7 mouse cellular contexts compared by ENCODE assay signal in the genomic region with DNA sequence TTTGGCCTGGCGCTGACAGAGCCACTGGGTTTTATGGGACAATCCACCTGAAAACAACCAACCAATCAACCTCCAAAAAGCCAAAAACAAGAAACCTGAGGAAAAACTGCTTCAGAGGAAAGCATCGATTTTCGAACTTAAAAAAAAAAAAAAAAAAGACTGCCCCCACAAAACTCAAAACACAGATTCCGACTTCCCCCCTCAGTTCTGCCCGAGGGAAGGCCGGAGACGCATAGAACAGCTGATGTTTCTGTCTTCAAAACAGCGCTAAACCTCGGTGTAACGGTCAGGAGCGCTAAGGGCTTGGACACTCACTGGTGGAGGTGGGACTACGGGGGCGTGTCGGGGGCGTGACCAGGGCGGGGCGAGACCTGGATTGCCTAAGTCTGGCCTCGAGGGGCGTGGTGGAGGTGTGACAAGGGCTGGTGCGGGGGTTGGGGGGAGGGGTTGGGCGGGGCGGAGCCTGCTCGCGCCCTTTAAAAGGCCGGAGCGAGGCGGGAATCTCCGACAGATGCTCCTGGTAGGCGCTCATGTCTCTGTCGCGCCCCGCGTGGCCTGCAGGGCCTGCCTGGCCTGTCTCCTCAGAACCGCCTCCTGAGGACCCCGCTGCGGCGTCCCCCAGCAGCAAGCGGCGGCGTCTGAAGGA. TPM values are rescaled to one million over a fixed set of nuclear protein-coding genes. Genes with fewer than 3 reads are reported as not detected.
DNase-seq lines count a peak whose midpoint lies in the region; ATAC-seq and TF ChIP-seq lines count a peak whose summit lies in the region.

Gene Rad51ap2 (plus strand): TSS at position 531 of the 646 bp plus-strand sequence.

- H3K27me3 ChIP-seq in heart, embryonic 12.5 days (replicated peaks) = no peaks in the 10 kb centered on the region
- peaks cover 9% of the 10 kb centered on the region for H3K27me3 ChIP-seq in kidney, embryonic 16.5 days (ENCODE audit: insufficient read depth, low read length)
- H3K27me3 ChIP-seq in midbrain, postnatal 0 days (ENCODE audit: insufficient read depth, low read length) = no peaks in the 10 kb centered on the region
- H3K27me3 ChIP-seq in stomach, embryonic 15.5 days (replicated peaks) = no peaks in the 10 kb centered on the region

- peak; percentile 18; the same call in 1 of the 2 replicates for TF ChIP-seq CTCF in midbrain, postnatal 0 days (IDR thresholded peaks at IDR 0.05)

- peak within 1 kb of the TSS; percentile 99 for H3K4me2 ChIP-seq in heart, embryonic 12.5 days
- peak within 1 kb of the TSS; percentile 67 for H3K4me2 ChIP-seq in kidney, embryonic 16.5 days (replicated peaks; ENCODE audit: low read depth, low read length)
- peak within 1 kb of the TSS; percentile 84 for H3K4me2 ChIP-seq in midbrain, postnatal 0 days (ENCODE audit: low read depth, low read length, poor library complexity, severe bottlenecking)
- H3K4me2 ChIP-seq in stomach, embryonic 15.5 days = peak within 1 kb of the TSS; percentile 98

- no peak within 1 kb of the TSS for H3K27ac ChIP-seq in heart, embryonic 12.5 days (ENCODE audit: poor library complexity, severe bottlenecking)
- no peak within 1 kb of the TSS for H3K27ac ChIP-seq in kidney, embryonic 16.5 days (ENCODE audit: low read length)
- H3K27ac ChIP-seq in midbrain, postnatal 0 days (ENCODE audit: low read depth, low read length) = peak within 1 kb of the TSS; percentile 52
- H3K27ac ChIP-seq in stomach, embryonic 15.5 days = no peak within 1 kb of the TSS

- peak within 1 kb of the TSS; percentile 74 for H3K9ac ChIP-seq in heart, embryonic 12.5 days
- H3K9ac ChIP-seq in kidney, embryonic 16.5 days (replicated peaks; ENCODE audit: low read length) = peak within 1 kb of the TSS; percentile 31
- peak within 1 kb of the TSS; percentile 78 for H3K9ac ChIP-seq in midbrain, postnatal 0 days (replicated peaks; ENCODE audit: low read length, poor library complexity, severe bottlenecking)
- peak within 1 kb of the TSS; percentile 37 for H3K9ac ChIP-seq in stomach, embryonic 15.5 days

- no peaks in the 10 kb centered on the region for H3K9me3 ChIP-seq in heart, embryonic 12.5 days (replicated peaks)
- no peaks in the 10 kb centered on the region for H3K9me3 ChIP-seq in kidney, embryonic 16.5 days (ENCODE audit: low read length)
- no peaks in the 10 kb centered on the region for H3K9me3 ChIP-seq in midbrain, postnatal 0 days (ENCODE audit: low read length)
- H3K9me3 ChIP-seq in stomach, embryonic 15.5 days = no peaks in the 10 kb centered on the region

- H3K4me1 ChIP-seq in heart, embryonic 12.5 days (replicated peaks) = no peaks in the 10 kb centered on the region; the same call in 1 of the 2 replicates
- H3K4me1 ChIP-seq in kidney, embryonic 16.5 days (ENCODE audit: insufficient read depth, low read length) = 0 out of 2 replicates have a peak, but pooled peaks cover 3% of the 10 kb centered on the region
- H3K4me1 ChIP-seq in midbrain, postnatal 0 days (ENCODE audit: insufficient read depth, low read length) = no peaks in the 10 kb centered on the region
- peaks cover 4% of the 10 kb centered on the region; the same call in 1 of the 2 replicates for H3K4me1 ChIP-seq in stomach, embryonic 15.5 days

- 1% methylated on average over 36 of the region's 40 CpGs for WGBS in heart, embryonic 12.5 days
- WGBS in kidney, embryonic 16.5 days = under 1% methylated on average over 39 of the region's 40 CpGs
- 1% methylated on average over 38 of the region's 40 CpGs for WGBS in midbrain, postnatal 0 days
- 3% methylated on average over 40 of the region's 40 CpGs for WGBS in stomach, embryonic 15.5 days

- ATAC-seq in erythroblast, adult 5-6 weeks (replicated peaks; ENCODE audit: low FRiP score, poor library complexity, severe bottlenecking) = 0 out of 2 replicates have a peak, but pooled peaks have one; percentile 35
- peak; percentile 99 for ATAC-seq in heart, embryonic 12.5 days (ENCODE audit: insufficient number of reproducible peaks, low FRiP score)
- ATAC-seq in kidney, embryonic 16.5 days (ENCODE audit: low FRiP score, low TSS enrichment) = peak; percentile 100
- peak; percentile 96 for ATAC-seq in midbrain, postnatal 0 days (ENCODE audit: low FRiP score)
- peak; percentile 99 for ATAC-seq in stomach, embryonic 15.5 days (ENCODE audit: insufficient read depth, low FRiP score, low read depth)

- H3K36me3 ChIP-seq in heart, embryonic 12.5 days = no peaks in the 10 kb centered on the region
- H3K36me3 ChIP-seq in kidney, embryonic 16.5 days (ENCODE audit: insufficient read depth, low read length) = no peaks in the 10 kb centered on the region
- no peaks in the 10 kb centered on the region for H3K36me3 ChIP-seq in midbrain, postnatal 0 days (ENCODE audit: insufficient read depth, low read length)
- no peaks in the 10 kb centered on the region for H3K36me3 ChIP-seq in stomach, embryonic 15.5 days

- peak within 1 kb of the TSS; percentile 68 for H3K4me3 ChIP-seq in heart, embryonic 12.5 days
- peak within 1 kb of the TSS; percentile 49 for H3K4me3 ChIP-seq in kidney, embryonic 16.5 days (ENCODE audit: low read length)
- peak within 1 kb of the TSS; percentile 56 for H3K4me3 ChIP-seq in midbrain, postnatal 0 days (ENCODE audit: low read depth, low read length)
- peak within 1 kb of the TSS; percentile 54 for H3K4me3 ChIP-seq in stomach, embryonic 15.5 days (replicated peaks)

- DNase-seq in c-Kit-positive CD71-positive TER-119-negative erythroid progenitor cells, embryonic 14.5 days (ENCODE audit: low read depth) = peak; percentile 58
- peak; percentile 92 for DNase-seq in liver
- DNase-seq in midbrain, postnatal 0 days (ENCODE audit: low spot score) = peak; percentile 93

RNA-seq across cellular contexts. Expression of gene Rad51ap2, which starts in this region (rescaled TPM):
- total RNA-seq in erythroblast, adult 5-6 weeks (2015; ENCODE audit: low replicate concordance) = not detected in 2 replicates
- 0.56 TPM in 1 of 2 replicates, not detected in the other for total RNA-seq in erythroblast, adult 5-6 weeks (2017; ENCODE audit: low replicate concordance)
- 0.32 and 0.53 TPM in 2 replicates for polyA plus RNA-seq in heart, embryonic 12.5 days (2016; fragmentation: Nextera tagmentation; extraction: Ambion mirVana)
- 0.05 and 0.06 TPM in 2 replicates for polyA plus RNA-seq in kidney, embryonic 16.5 days (2015; fragmentation: Nextera tagmentation; extraction: Ambion mirVana)
- 0.49 and 0.85 TPM in 2 replicates for total RNA-seq in midbrain, postnatal 0 days (2014; rRNA removed)
- 0.67 and 0.81 TPM in 2 replicates for polyA plus RNA-seq in midbrain, postnatal 0 days (2015; fragmentation: Nextera tagmentation; extraction: Ambion mirVana)
- polyA plus RNA-seq in stomach, embryonic 15.5 days (2015; fragmentation: Nextera tagmentation; extraction: Ambion mirVana) = 0.26 and 0.34 TPM in 2 replicates

Comparison
In these comparisons a context has a peak if more than half of its experiments do, and no peak if none do; other contexts are left out.
1. Peak in ATAC-seq in erythroblast, adult 5-6 weeks; RNA of the gene not detected or under 1 TPM.
2. Peak in ATAC-seq, H3K4me3 ChIP-seq, H3K9ac ChIP-seq and H3K4me2 ChIP-seq in heart, embryonic 12.5 days; RNA of the gene not detected or under 1 TPM.
3. Peak in ATAC-seq, H3K4me3 ChIP-seq, H3K9ac ChIP-seq and H3K4me2 ChIP-seq in kidney, embryonic 16.5 days; RNA of the gene not detected or under 1 TPM.
4. Peak in DNase-seq, ATAC-seq, H3K4me3 ChIP-seq, H3K27ac ChIP-seq, H3K9ac ChIP-seq and H3K4me2 ChIP-seq in midbrain, postnatal 0 days; RNA of the gene not detected or under 1 TPM.
5. Peak in ATAC-seq, H3K4me3 ChIP-seq, H3K9ac ChIP-seq and H3K4me2 ChIP-seq in stomach, embryonic 15.5 days; RNA of the gene not detected or under 1 TPM.
6. ATAC-seq: peak in every context shown above with its lines; median percentile 100 in kidney, embryonic 16.5 days; 99 in heart, embryonic 12.5 days; 99 in stomach, embryonic 15.5 days; 96 in midbrain, postnatal 0 days; 35 in erythroblast, adult 5-6 weeks.